Mouse (Mus musculus) cerebellum, adult 11-12 months (tissue): Measurements from ENCODE around the gene 4930438A08Rik.

Experiments used
- DNase-seq: peaks from one replicate; pipeline ENCODE4 v3.0.0; 2022

The 4930438A08Rik gene

GRCm38 (mm10) chr11:58282518-58282917 is 7.9 kb downstream of the 4930438A08Rik start:
- DNase-seq = no peak

GRCm38 (mm10) chr11:58289992-58290682 is 15.5 kb downstream of the 4930438A08Rik start:
- no peak for DNase-seq

GRCm38 (mm10) chr11:58290812-58291211 is 16.2 kb downstream of the 4930438A08Rik start:
- no peak for DNase-seq

GRCm38 (mm10) chr11:58292791-58293190 is 18.2 kb downstream of the 4930438A08Rik start:
- no peak for DNase-seq

- no peak for DNase-seq
Measured at GRCm38 (mm10) chr11:58297396-58297795, 22.8 kb downstream of the 4930438A08Rik start.

GRCm38 (mm10) chr11:58301057-58301456 is 26.5 kb downstream of the 4930438A08Rik start:
- peak; percentile 72 for DNase-seq

GRCm38 (mm10) chr11:58301837-58302754 is 27.5 kb downstream of the 4930438A08Rik start:
- peak; percentile 96 for DNase-seq

GRCm38 (mm10) chr11:58302774-58303445 is 28.3 kb downstream of the 4930438A08Rik start:
- DNase-seq = no peak

GRCm38 (mm10) chr11:58303594-58303993 is 29.0 kb downstream of the 4930438A08Rik start:
- DNase-seq = peak; percentile 14

GRCm38 (mm10) chr11:58305299-58305698 is 30.7 kb downstream of the 4930438A08Rik start:
- peak; percentile 33 for DNase-seq

GRCm38 (mm10) chr11:58306860-58307308 is 32.3 kb downstream of the 4930438A08Rik start, which contains the start of gene Zfp692:
TSS of gene Zfp692 (plus strand) at chr11:58307069.
- peak; percentile 98 for DNase-seq

- DNase-seq = peak; percentile 79
Measured at GRCm38 (mm10) chr11:58307411-58308080, 32.9 kb downstream of the 4930438A08Rik start.

- no peak for DNase-seq
Measured at GRCm38 (mm10) chr11:58308661-58309060, 34.1 kb downstream of the 4930438A08Rik start.

GRCm38 (mm10) chr11:58314069-58314468 is 39.5 kb downstream of the 4930438A08Rik start:
- DNase-seq = peak; percentile 49

- no peak for DNase-seq
Measured at GRCm38 (mm10) chr11:58315536-58316168, 41.1 kb downstream of the 4930438A08Rik start.

GRCm38 (mm10) chr11:58316344-58316743 is 41.7 kb downstream of the 4930438A08Rik start:
- no peak for DNase-seq

- no peak for DNase-seq
Measured at GRCm38 (mm10) chr11:58316768-58317390, 42.3 kb downstream of the 4930438A08Rik start.

GRCm38 (mm10) chr11:58322824-58323569 is 48.4 kb downstream of the 4930438A08Rik start:
- DNase-seq = peak; percentile 99

- DNase-seq = no peak
Measured at GRCm38 (mm10) chr11:58323570-58324340, 49.2 kb downstream of the 4930438A08Rik start.
